Mouse (Mus musculus): ENCODE results near the gene Cdk14.

DNA sequence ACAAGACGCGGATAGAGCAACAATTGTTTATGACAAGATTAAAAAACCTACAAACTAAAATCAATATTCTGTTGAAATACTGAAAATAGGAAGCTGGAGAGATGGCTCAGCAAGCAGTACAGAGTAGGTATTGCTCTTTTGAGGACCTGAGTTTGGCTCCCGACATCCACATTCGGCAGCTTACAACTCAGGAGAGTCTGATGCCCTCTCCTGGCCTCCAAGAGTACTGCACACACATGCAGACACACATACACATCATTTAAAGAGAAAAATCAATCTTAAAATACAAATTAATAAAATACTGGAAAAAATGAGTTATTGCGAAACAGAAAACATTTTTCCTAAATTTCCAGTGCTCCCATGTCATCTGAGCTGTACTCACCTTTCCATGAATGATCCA lies 60.7 kb downstream of the Cdk14 start:
- TF ChIP-seq CTCF (conservative IDR thresholded peaks at IDR 0.05; ENCODE audit: low read length) (peak; percentile 54), NANOG (IDR thresholded peaks at IDR 0.05; ENCODE audit: borderline replicate concordance, low read length) (no peak), POU5F1 (IDR thresholded peaks at IDR 0.05; ENCODE audit: borderline replicate concordance, low read length) (no peak)

Data from E14TG2a.4 (cell line).